Mouse (Mus musculus) MEL (cell line): Measurements from ENCODE around the gene G430095P16Rik. TPM values are rescaled to one million over a fixed set of nuclear protein-coding genes. Genes with fewer than 3 reads are reported as not detected.

Experiments used
- DNase-seq: peaks from one replicate; pipeline ENCODE4 v3.0.0; 2011; ENCODE audit warnings: low read depth, low spot score
- H3K27ac ChIP-seq: 2 replicates; pipeline ENCODE4 v1.5.1; 2012; ENCODE audit warnings: low read depth, mild to moderate bottlenecking, control low read depth, low read length, moderate library complexity; ENCODE audit not compliant: control insufficient read depth
- H3K27me3 ChIP-seq, 2 experiments: fragments of 150-350 bp in 1 of 2; sonication (generic) in 1 of 2; 2 replicates each; pipeline ENCODE4 v1.6.1; 2012; ENCODE audit warnings: low read length in 2 of 2, mild to moderate bottlenecking in 2 of 2, improper control_type of control experiment in 1 of 2, moderate library complexity in 1 of 2; ENCODE audit not compliant: insufficient read depth in 2 of 2, control insufficient read depth in 1 of 2
- H3K36me3 ChIP-seq, 2 experiments: 2 replicates each; pipeline ENCODE4 v1.6.1; 2012 to 2014; ENCODE audit warnings: low read length in 2 of 2, improper control_type of control experiment in 1 of 2, inconsistent platforms in 1 of 2, mild to moderate bottlenecking in 1 of 2; ENCODE audit not compliant: insufficient read depth in 2 of 2, control insufficient read depth in 1 of 2
- H3K4me1 ChIP-seq, 2 experiments: fragments of 150-350 bp in 1 of 2; sonication (generic) in 1 of 2; 2 replicates each; pipeline ENCODE4 v1.6.1; 2012; ENCODE audit warnings: low read length in 2 of 2, improper control_type of control experiment in 1 of 2, mild to moderate bottlenecking in 1 of 2; ENCODE audit not compliant: insufficient read depth in 2 of 2, control insufficient read depth in 1 of 2
- H3K4me3 ChIP-seq, 2 experiments: fragments of 150-350 bp in 1 of 2; sonication (generic) in 1 of 2; 2 replicates each; pipeline ENCODE4 v1.5.1; 2012; ENCODE audit warnings: low read depth in 2 of 2, low read length in 2 of 2, mild to moderate bottlenecking in 2 of 2, moderate library complexity in 2 of 2, control low read depth in 1 of 2, improper control_type of control experiment in 1 of 2; ENCODE audit not compliant: control insufficient read depth in 1 of 2, insufficient read depth in 1 of 2
- H3K79me2 ChIP-seq: 2 replicates; pipeline ENCODE4 v1.6.1; 2012; ENCODE audit warnings: mild to moderate bottlenecking, low read length, moderate library complexity; ENCODE audit not compliant: control insufficient read depth, poor library complexity, insufficient read depth
- H3K9ac ChIP-seq: 2 replicates; pipeline ENCODE4 v1.6.1; 2012; ENCODE audit warnings: low read depth, mild to moderate bottlenecking, control low read depth, low read length, moderate library complexity; ENCODE audit not compliant: control insufficient read depth, poor library complexity, severe bottlenecking
- H3K9me3 ChIP-seq: fragments of 150-350 bp; sonication (generic); replicated peaks from 2 replicates; pipeline ENCODE4 v1.6.1; 2012; ENCODE audit warnings: mild to moderate bottlenecking, low read length, improper control_type of control experiment, moderate library complexity; ENCODE audit not compliant: insufficient read depth
- BHLHE40 ChIP-seq: IDR thresholded peaks from 2 replicates; pipeline ENCODE4 v1.6.1; 2012; ENCODE audit warnings: low read depth, mild to moderate bottlenecking, inconsistent platforms, low read length, improper control_type of control experiment, borderline replicate concordance
- CHD1 ChIP-seq: IDR thresholded peaks from 2 replicates; pipeline ENCODE4 v1.6.1; 2012; ENCODE audit warnings: low read depth, mild to moderate bottlenecking, inconsistent platforms, low read length, improper control_type of control experiment
- CHD2 ChIP-seq: IDR thresholded peaks from 2 replicates; pipeline ENCODE4 v1.6.1; 2011; ENCODE audit warnings: low read length, improper control_type of control experiment
- CTCF ChIP-seq, 3 experiments: IDR thresholded peaks in 2 of 3; conservative IDR thresholded peaks in 1 of 3; 2 replicates each; pipeline ENCODE4 v1.5.1; 2011 to 2012; ENCODE audit warnings: low read length in 3 of 3, low read depth in 2 of 3, mild to moderate bottlenecking in 2 of 3, improper control_type of control experiment in 1 of 3, inconsistent platforms in 1 of 3, mixed read lengths in 1 of 3, moderate library complexity in 1 of 3; ENCODE audit not compliant: control insufficient read depth in 1 of 3, insufficient read depth in 1 of 3, poor library complexity in 1 of 3, severe bottlenecking in 1 of 3
- E2F4 ChIP-seq: IDR thresholded peaks from 2 replicates; pipeline ENCODE4 v1.6.1; 2011; ENCODE audit warnings: low read depth, low read length, improper control_type of control experiment, borderline replicate concordance
- ELF1 ChIP-seq: IDR thresholded peaks from 2 replicates; pipeline ENCODE4 v1.6.1; 2014; ENCODE audit warnings: low read depth, mild to moderate bottlenecking, inconsistent platforms, low read length, improper control_type of control experiment, moderate library complexity
- EP300 ChIP-seq, 2 experiments: IDR thresholded peaks; 2 replicates each; pipeline ENCODE4 v1.6.1; 2011; ENCODE audit warnings: improper control_type of control experiment in 2 of 2, low read length in 2 of 2, low read depth in 1 of 2, mild to moderate bottlenecking in 1 of 2
- GABPA ChIP-seq: IDR thresholded peaks from 2 replicates; pipeline ENCODE4 v1.6.1; 2012; ENCODE audit warnings: low read depth, mild to moderate bottlenecking, inconsistent platforms, low read length, improper control_type of control experiment, moderate library complexity
- GATA1 ChIP-seq: IDR thresholded peaks from 2 replicates; pipeline ENCODE4 v1.6.1; 2011; ENCODE audit warnings: low read depth, low read length, improper control_type of control experiment
- JUND ChIP-seq: IDR thresholded peaks from 2 replicates; pipeline ENCODE4 v1.6.1; 2011; ENCODE audit warnings: low read depth, mild to moderate bottlenecking, improper control_type of control experiment, low read length
- MAZ ChIP-seq: IDR thresholded peaks from 2 replicates; pipeline ENCODE4 v1.6.1; 2012; ENCODE audit warnings: low read depth, mild to moderate bottlenecking, inconsistent platforms, low read length, improper control_type of control experiment
- MEF2A ChIP-seq: IDR thresholded peaks from 2 replicates; pipeline ENCODE4 v1.6.1; 2014; ENCODE audit warnings: low read depth, mild to moderate bottlenecking, inconsistent platforms, low read length, improper control_type of control experiment; ENCODE audit not compliant: poor library complexity, insufficient replicate concordance, severe bottlenecking; ENCODE audit errors: extremely low read depth
- MYB ChIP-seq: IDR thresholded peaks from 2 replicates; pipeline ENCODE4 v1.6.1; 2011; ENCODE audit warnings: mild to moderate bottlenecking, low read depth, low read length, improper control_type of control experiment
- MYC ChIP-seq: IDR thresholded peaks from 2 replicates; pipeline ENCODE4 v1.6.1; 2011; ENCODE audit warnings: low read depth, mild to moderate bottlenecking, low read length, improper control_type of control experiment, moderate library complexity
- NELFE ChIP-seq: IDR thresholded peaks from 2 replicates; pipeline ENCODE4 v1.6.1; 2011; ENCODE audit warnings: low read depth, low read length, improper control_type of control experiment
- NRF1 ChIP-seq: IDR thresholded peaks from 2 replicates; pipeline ENCODE4 v1.6.1; 2014; ENCODE audit warnings: low read depth, mild to moderate bottlenecking, inconsistent platforms, low read length, improper control_type of control experiment, moderate library complexity; ENCODE audit not compliant: poor library complexity, insufficient read depth, severe bottlenecking
- POLR2AphosphoS2 ChIP-seq: IDR thresholded peaks from 2 replicates; pipeline ENCODE4 v1.6.1; 2011; ENCODE audit warnings: low read length, improper control_type of control experiment
- SIN3A ChIP-seq: IDR thresholded peaks from 2 replicates; pipeline ENCODE4 v1.6.1; 2012; ENCODE audit warnings: low read length, improper control_type of control experiment, inconsistent platforms
- SMC3 ChIP-seq: IDR thresholded peaks from 2 replicates; pipeline ENCODE4 v1.6.1; 2011; ENCODE audit warnings: low read depth, low read length, improper control_type of control experiment
- TAL1 ChIP-seq: IDR thresholded peaks from 2 replicates; pipeline ENCODE4 v1.6.1; 2012; ENCODE audit warnings: mild to moderate bottlenecking, inconsistent platforms, low read length, moderate library complexity, mixed read lengths
- TBP ChIP-seq: IDR thresholded peaks from 2 replicates; pipeline ENCODE4 v1.8.0; 2011; ENCODE audit warnings: low read depth, low read length, improper control_type of control experiment
- UBTF ChIP-seq: IDR thresholded peaks from 2 replicates; pipeline ENCODE4 v1.6.1; 2012; ENCODE audit warnings: low read depth, mild to moderate bottlenecking, inconsistent platforms, low read length, improper control_type of control experiment, moderate library complexity, borderline replicate concordance; ENCODE audit not compliant: insufficient read depth
- USF2 ChIP-seq, 2 experiments: IDR thresholded peaks; 2 replicates each; pipeline ENCODE4 v1.6.1; 2011 to 2012; ENCODE audit warnings: improper control_type of control experiment in 2 of 2, low read length in 2 of 2, borderline replicate concordance in 1 of 2, inconsistent platforms in 1 of 2, low read depth in 1 of 2, mild to moderate bottlenecking in 1 of 2; ENCODE audit not compliant: insufficient read depth in 1 of 2
- ZKSCAN1 ChIP-seq: IDR thresholded peaks from 2 replicates; pipeline ENCODE4 v1.6.1; 2012; ENCODE audit warnings: low read depth, mild to moderate bottlenecking, inconsistent platforms, low read length, improper control_type of control experiment, moderate library complexity
- ZNF384 ChIP-seq: IDR thresholded peaks from 2 replicates; pipeline ENCODE4 v1.6.1; 2012; ENCODE audit warnings: low read depth, mild to moderate bottlenecking, inconsistent platforms, low read length, improper control_type of control experiment
- polyA plus RNA-seq, 2 experiments: library from polyadenylated mRNA; stranded (reverse) in 1 of 2; unstranded in 1 of 2; fragments of >175 nt in 1 of 2; fragments of >200 nt in 1 of 2; gene quantifications; 2 replicates each; pipeline versions ENCODE4 v1.2.1 to v1.2.4; 2012; ENCODE audit warnings: low replicate concordance in 2 of 2, low read depth in 1 of 2; ENCODE audit not compliant: insufficient read length in 2 of 2, insufficient read depth in 1 of 2, missing spikeins in 1 of 2
- total RNA-seq: library from RNA; depleted of rRNA; stranded (reverse); fragments of 300-350 nt; gene quantifications from 2 replicates; pipeline ENCODE4 v1.2.3, GENCODE M21; 2012

G430095P16Rik gene
- total and polyA plus RNA-seq, 3 experiments: 5.6 to 17.1 TPM; not detected in 1

DNA sequence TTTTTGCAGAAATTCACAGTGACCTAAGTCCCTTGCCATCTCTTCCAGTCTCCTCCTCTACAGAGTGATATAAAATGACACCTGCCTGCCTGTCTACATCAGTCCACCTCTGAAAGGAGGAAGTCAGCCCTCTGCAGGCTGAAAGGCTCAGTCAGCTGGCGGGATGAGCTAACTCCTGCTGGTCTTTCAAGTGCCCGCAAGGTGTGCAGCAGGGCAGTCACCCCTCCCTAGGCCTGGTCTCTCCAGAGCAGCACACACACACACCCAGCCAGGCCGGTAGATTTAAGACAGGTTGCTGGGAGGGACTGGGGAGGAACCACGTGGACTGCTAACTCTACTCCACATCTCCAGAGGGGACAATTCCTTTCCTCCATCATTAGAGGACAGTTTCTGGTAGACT is 41.3 kb downstream of the G430095P16Rik start:
- H3K4me1 ChIP-seq: no peaks in the 10 kb centered on the region
- no peaks in the 10 kb centered on the region for H3K79me2 ChIP-seq
- no peaks in the 10 kb centered on the region for H3K9me3 ChIP-seq
- H3K9ac ChIP-seq: no peak overlapping the region
- no peaks in the 10 kb centered on the region for H3K27me3 ChIP-seq
- peaks cover 0 to 8% of the 10 kb centered on the region in 2 experiments; a peak in 1 of 4 replicates for H3K36me3 ChIP-seq
- no peak overlapping the region for H3K4me3 ChIP-seq
- no peak overlapping the region for H3K27ac ChIP-seq
- TF ChIP-seq ZNF384: no peak
- TF ChIP-seq CHD2: no peak
- TF ChIP-seq TBP: no peak
- no peak for TF ChIP-seq SMC3
- no peak for TF ChIP-seq USF2 (IDR thresholded peaks at IDR 0.05; ENCODE audit: borderline replicate concordance in 1 of 2, insufficient read depth in 1 of 2, low read depth in 1 of 2, low read length in 2 of 2)
- no peak for DNase-seq

DNA sequence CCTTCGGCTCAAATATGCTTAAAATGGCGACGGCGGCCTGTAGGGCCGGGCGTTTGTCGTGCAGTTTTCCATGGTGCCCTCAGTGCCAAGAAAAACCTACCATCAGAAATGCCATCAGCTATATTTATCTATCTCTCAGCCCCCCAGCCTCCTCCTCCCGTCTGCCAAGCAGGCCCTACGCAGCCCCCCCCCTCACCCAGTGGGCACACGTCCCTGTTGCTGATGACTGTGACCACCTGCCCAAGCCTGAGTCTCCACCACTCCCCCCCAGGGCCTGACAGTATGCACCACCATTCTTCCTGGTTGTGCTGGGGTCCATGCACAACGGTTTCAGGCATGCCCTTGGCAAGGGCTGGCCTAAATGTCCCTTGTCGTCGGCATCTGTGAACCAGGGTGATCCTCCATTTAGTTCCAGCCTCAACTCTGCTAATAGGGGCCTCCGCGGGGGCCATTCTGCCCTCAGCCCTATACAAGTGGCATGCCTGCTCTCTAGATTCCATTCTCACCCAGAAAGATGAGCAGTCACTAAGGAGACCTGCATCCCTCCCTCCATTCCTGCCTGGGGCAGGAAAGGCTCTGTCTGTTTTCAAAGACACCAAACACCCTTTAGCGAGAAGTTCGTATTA is 42.2 kb downstream of the G430095P16Rik start:
- Histone ChIP-seq H3K27me3 (no peaks in the 10 kb centered on the region), H3K9ac (no peak overlapping the region)

DNA sequence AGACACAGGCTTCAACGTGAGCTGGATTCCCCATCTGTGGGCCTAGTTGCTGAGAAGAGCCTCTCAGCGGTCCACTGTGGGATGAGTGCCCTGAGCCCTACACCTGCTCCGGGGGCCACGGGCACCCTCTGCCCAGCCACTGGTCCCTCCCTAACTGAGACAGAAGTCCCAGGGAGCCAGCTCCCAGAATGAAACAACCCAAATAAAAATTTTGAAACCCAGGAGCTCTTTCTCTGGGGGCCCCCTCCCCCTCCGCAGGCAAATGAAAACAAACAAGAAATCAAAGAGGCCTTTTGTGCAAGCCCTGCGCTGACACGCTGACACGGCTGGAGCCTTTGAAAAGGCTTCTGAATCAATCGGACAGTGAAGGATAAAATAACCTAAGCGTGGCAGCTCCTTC is 42.8 kb downstream of the G430095P16Rik start:
- H3K4me1 ChIP-seq: no peaks in the 10 kb centered on the region
- H3K9me3 ChIP-seq: no peaks in the 10 kb centered on the region
- no peak overlapping the region for H3K9ac ChIP-seq
- H3K27ac ChIP-seq: no peak overlapping the region
- H3K4me3 ChIP-seq: no peak overlapping the region
- DNase-seq: no peak
- peaks cover 0 to 8% of the 10 kb centered on the region in 2 experiments; a peak in 1 of 4 replicates for H3K36me3 ChIP-seq
- no peaks in the 10 kb centered on the region for H3K79me2 ChIP-seq
- no peaks in the 10 kb centered on the region for H3K27me3 ChIP-seq
- TF ChIP-seq JUND (no peak), CTCF (IDR thresholded peaks at IDR 0.05 in 2 of 3, conservative IDR thresholded peaks at IDR 0.05 in 1 of 3; ENCODE audit: control insufficient read depth in 1 of 3, insufficient read depth in 1 of 3, low read depth in 2 of 3, low read length in 3 of 3, poor library complexity in 1 of 3, severe bottlenecking in 1 of 3) (no peak), TAL1 (no peak), NRF1 (no peak), ELF1 (no peak), SMC3 (no peak), POLR2AphosphoS2 (no peak), MAZ (no peak), GABPA (no peak), MYC (no peak), MEF2A (no peak), EP300 (IDR thresholded peaks at IDR 0.05; ENCODE audit: low read depth in 1 of 2, low read length in 2 of 2) (no peak), MYB (no peak), BHLHE40 (no peak), E2F4 (no peak)

More for the DNA sequence above, 42.2 kb downstream of the G430095P16Rik start:
- Histone ChIP-seq H3K9me3 (no peaks in the 10 kb centered on the region), H3K4me3 (no peak overlapping the region), H3K36me3 (peaks cover 0 to 8% of the 10 kb centered on the region in 2 experiments; a peak in 1 of 4 replicates)
- TF ChIP-seq CHD2 (no peak), CHD1 (no peak), NELFE (no peak), UBTF (no peak), MAZ (no peak), TAL1 (no peak), USF2 (IDR thresholded peaks at IDR 0.05; ENCODE audit: borderline replicate concordance in 1 of 2, insufficient read depth in 1 of 2, low read depth in 1 of 2, low read length in 2 of 2) (no peak), ZNF384 (no peak), ZKSCAN1 (no peak), GABPA (no peak), GATA1 (no peak), SMC3 (no peak), CTCF (IDR thresholded peaks at IDR 0.05 in 2 of 3, conservative IDR thresholded peaks at IDR 0.05 in 1 of 3; ENCODE audit: control insufficient read depth in 1 of 3, insufficient read depth in 1 of 3, low read depth in 2 of 3, low read length in 3 of 3, poor library complexity in 1 of 3, severe bottlenecking in 1 of 3) (no peak), BHLHE40 (no peak), SIN3A (no peak)
- TF ChIP-seq, all 39 proteins: peak for 0
- no peak for DNase-seq
- H3K4me1 ChIP-seq: no peaks in the 10 kb centered on the region
- no peak overlapping the region for H3K27ac ChIP-seq
- no peaks in the 10 kb centered on the region for H3K79me2 ChIP-seq
